Mouse (Mus musculus): ENCODE data around the gene Nacad. TPM values are rescaled to one million over a fixed set of nuclear protein-coding genes. Genes with fewer than 3 reads are reported as not detected.

Gene Nacad
- polyA plus RNA-seq, 1 experiment from 2014 or later, result 5.3 TPM

DNA sequence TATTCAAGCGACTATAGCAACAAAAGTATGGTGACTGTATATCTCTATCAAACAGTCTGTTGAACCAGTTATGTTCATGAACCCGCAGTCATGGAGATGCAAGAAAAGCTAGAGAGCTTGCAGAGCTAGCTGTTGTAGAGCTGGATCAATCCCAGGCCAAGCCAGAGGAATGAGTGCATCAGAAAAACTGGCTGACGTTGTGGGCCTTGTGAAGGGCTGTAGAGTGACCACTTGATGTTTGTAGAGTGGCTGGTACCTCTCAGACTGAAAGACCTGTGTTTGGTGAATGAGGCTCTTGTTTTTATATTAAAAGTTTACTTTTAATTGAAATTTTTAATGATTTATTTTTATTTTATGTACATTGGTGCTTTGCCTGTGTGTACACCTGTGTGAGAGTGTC, 55.7 kb downstream of the Nacad start:
- H3K4me3 ChIP-seq (replicated peaks), result no peak overlapping the region
- no peak overlapping the region for H3K9ac ChIP-seq
- H3K27ac ChIP-seq (replicated peaks), result no peak overlapping the region
- ATAC-seq (ENCODE audit: insufficient read depth), result no peak
- H3K9me3 ChIP-seq (replicated peaks), result no peaks in the 10 kb centered on the region
- H3K4me1 ChIP-seq (replicated peaks), result peaks cover 48% of the 10 kb centered on the region
- WGBS (ENCODE audit: insufficient replicate concordance), result 86% methylated on average over 3 of the region's 3 CpGs
- H3K36me3 ChIP-seq (replicated peaks), result peaks cover 38% of the 10 kb centered on the region
- no peaks in the 10 kb centered on the region for H3K27me3 ChIP-seq
- H3K4me2 ChIP-seq, result no peak overlapping the region

DNA sequence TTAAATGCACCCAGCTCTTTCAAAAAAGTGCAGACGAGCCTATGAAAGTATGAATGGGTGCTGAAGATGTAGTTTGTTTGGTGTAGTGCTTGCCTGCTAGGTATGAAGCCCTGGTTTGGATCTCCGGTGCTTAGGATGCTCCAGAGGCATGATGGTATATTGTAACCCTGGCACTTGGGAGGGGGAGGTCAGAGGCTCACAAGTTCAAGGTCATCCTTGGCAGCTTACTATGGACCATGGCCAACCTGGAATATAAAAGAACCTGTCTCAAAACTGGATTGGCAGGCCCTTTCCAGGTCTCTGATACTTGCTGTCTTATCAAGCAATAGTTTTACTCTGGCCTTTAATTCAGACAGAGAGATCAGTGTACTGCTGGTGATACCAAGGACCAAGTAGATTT, 56.1 kb downstream of the Nacad start:
- 96% methylated on average over 2 of the region's 2 CpGs for WGBS (ENCODE audit: insufficient replicate concordance)
- H3K4me3 ChIP-seq (replicated peaks), result no peak overlapping the region

More for the DNA sequence above, 56.1 kb downstream of the Nacad start:
- Histone ChIP-seq H3K4me1 (replicated peaks) (peaks cover 45% of the 10 kb centered on the region), H3K27ac (replicated peaks) (no peak overlapping the region), H3K4me2 (no peak overlapping the region), H3K9ac (no peak overlapping the region), H3K27me3 (no peaks in the 10 kb centered on the region), H3K9me3 (replicated peaks) (no peaks in the 10 kb centered on the region), H3K36me3 (replicated peaks) (peaks cover 38% of the 10 kb centered on the region)
- ATAC-seq (ENCODE audit: insufficient read depth), result no peak

Other genes with a start within 250 kb of the Nacad start
- gene Zmiz2, start 217.0 kb downstream of the Nacad start, polyA plus RNA-seq (2015; fragmentation: Nextera tagmentation; extraction: Ambion mirVana), result 3.5 and 4.3 TPM in 2 replicates
- gene Ppia, start 190.6 kb downstream of the Nacad start, polyA plus RNA-seq (2015; fragmentation: Nextera tagmentation; extraction: Ambion mirVana), result 2,223 and 2,518 TPM in 2 replicates
- gene H2afv, start 161.6 kb downstream of the Nacad start, polyA plus RNA-seq (2015; fragmentation: Nextera tagmentation; extraction: Ambion mirVana), result 109 and 118 TPM in 2 replicates
- gene Purb, start 130.1 kb downstream of the Nacad start, polyA plus RNA-seq (2015; fragmentation: Nextera tagmentation; extraction: Ambion mirVana), result 7.6 TPM in 2 replicates
- gene Myo1g, start 85.1 kb downstream of the Nacad start, polyA plus RNA-seq (2015; fragmentation: Nextera tagmentation; extraction: Ambion mirVana), result 9.4 and 9.6 TPM in 2 replicates
- 40.1 and 43.9 TPM in 2 replicates for gene Ccm2, start 59.2 kb downstream of the Nacad start, polyA plus RNA-seq (2015; fragmentation: Nextera tagmentation; extraction: Ambion mirVana)
- gene Tbrg4, start 20.0 kb upstream of the Nacad start, polyA plus RNA-seq (2015; fragmentation: Nextera tagmentation; extraction: Ambion mirVana), result 31.0 and 33.3 TPM in 2 replicates
- not detected in 2 replicates for gene Wap, start 32.6 kb upstream of the Nacad start, polyA plus RNA-seq (2015; fragmentation: Nextera tagmentation; extraction: Ambion mirVana)
- gene Ramp3, start 52.5 kb upstream of the Nacad start, polyA plus RNA-seq (2015; fragmentation: Nextera tagmentation; extraction: Ambion mirVana), result 0.09 and 0.13 TPM in 2 replicates
- not detected in 2 replicates for gene Gm11983, start 231.6 kb upstream of the Nacad start, polyA plus RNA-seq (2015; fragmentation: Nextera tagmentation; extraction: Ambion mirVana)

Measured in liver, embryonic 15.5 days (tissue).